Mouse (Mus musculus): Measurements from ENCODE around the gene Fcgrt.

Fcgrt gene

DNA sequence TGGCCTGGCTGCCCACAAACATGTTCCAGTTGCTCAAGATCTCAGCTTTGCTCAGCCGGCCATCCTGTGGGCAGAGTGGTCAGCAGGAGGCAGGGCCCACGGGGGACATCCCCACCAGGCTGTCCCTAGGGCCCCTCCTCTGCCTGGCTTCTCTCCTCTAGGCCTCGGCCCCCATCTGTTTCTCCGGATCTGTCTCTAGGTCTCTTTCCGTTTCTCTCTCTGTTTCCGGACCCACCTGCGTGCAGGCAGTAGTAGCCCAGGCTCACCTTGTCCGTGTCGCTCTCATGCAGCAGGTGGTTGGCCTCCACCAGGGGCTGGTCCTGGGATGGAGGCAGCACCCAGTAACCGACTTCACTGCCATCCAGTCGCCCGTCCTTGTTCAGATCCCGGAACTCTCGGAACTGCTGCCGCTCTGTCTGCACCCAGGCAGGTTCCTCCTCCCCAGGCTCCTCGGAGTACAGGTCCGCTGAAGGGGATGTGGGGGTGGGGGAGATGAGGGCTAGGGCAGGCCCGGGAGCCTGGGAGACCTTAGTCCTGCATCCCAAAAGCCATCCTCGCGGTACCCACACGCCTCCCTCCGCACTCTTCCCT lies 20.3 kb downstream of the Fcgrt start:
- DNase-seq (ENCODE audit: low read depth, low spot score) = no peak

DNA sequence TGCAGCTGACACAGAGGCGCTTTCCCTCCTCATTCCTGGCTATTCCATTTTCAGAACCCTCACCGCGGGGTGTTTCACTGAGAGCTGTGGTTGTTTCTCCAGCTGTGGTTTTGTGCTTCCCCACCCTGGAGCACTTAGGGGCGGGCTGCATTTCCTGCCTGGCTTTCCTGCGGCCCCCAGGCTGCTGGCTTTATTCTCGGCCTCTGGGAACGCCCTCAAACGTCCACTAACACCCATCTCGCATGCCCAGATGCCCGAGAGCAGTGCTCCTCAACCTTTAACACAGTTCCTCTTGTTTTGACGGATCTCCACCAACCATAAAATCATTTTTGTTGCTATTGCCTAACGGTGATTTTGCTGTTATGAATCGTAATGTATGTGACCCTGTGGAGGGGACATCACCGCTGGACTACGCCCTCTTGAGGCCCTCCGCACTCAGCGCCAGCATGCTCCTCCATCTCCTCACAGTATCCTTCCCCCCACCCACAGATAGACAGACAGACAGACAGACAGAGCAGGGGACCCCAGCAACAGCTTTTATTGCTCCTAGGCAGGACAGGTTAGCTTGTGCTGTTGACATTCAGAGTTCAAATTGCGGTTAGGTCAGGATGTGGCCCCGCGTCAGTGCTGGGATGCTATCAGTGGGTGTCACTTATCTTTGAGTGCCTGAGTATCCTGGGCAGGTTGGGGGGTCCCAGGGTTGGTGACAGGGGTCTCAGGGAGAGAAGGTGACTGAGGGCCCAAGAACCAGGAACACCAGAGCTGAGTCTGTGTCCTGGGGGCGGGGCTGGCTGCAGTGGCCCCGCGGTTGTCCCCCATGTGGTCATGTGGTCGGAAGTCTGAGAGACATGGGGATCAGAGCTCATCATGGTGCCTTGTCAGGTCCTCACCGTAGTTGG lies 21.0 kb downstream of the Fcgrt start:
- no peak for DNase-seq (ENCODE audit: low read depth, low spot score)

DNA sequence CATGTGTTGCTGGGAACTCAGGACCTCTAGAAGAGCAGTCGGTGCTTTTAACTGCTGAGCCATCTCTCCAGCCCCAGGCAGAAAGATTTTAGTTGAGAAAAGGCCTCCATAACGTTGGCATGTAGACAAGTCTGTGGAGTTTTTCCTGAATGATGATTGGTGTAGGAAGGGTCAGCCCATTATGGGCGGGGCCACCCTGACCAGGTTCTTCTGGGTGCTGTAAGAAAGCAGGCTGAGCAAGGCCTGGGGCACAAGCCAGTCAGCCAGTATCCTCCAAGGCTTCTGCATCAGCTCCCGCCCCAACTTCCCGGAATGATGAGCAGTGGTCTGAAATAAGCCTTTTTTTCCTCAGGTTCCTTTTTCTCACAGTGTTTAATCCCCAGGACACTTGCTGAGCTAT lies 22.6 kb downstream of the Fcgrt start:
- DNase-seq (ENCODE audit: low read depth, low spot score) = no peak

DNA sequence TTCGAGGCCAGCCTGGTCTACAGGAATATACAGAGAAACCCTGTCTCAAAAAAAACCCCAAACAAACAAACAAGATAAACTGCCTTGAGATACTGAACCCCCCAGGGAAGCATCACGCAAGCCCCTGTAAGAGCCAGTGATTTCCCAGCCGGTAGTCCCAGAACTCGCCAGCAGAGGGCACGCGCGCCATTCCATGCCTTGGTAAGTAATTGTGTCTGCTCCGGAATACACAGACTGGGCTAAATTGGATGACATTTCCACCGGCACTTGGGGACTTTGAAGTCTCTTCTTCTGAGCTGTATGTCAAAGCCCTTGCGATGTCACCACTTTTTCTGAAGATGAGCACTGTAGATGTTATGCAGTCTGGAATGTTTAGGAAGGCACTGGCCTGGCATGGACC lies 23.8 kb downstream of the Fcgrt start:
- DNase-seq (ENCODE audit: low read depth, low spot score) = peak; percentile 90

DNA sequence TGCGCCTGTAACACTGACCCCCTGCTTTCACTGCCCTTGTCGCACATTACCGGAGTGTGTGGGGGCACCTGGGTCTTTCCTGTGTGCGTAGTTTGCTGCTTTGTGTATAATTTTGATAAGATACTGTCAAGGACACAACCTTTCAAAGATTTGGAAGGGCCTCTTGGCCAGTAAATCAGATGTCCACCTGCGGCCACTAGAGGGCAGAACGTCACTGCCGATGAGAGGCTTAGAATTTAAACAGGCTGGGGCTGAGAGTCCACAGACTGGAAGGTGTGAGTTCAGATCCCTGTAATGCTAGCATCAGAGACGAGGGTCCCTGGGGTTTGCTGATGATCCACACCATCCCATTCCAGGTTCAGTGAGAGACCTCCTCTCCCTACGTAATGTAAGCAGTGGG lies 25.1 kb downstream of the Fcgrt start:
- DNase-seq (ENCODE audit: low read depth, low spot score) = peak; percentile 77

DNA sequence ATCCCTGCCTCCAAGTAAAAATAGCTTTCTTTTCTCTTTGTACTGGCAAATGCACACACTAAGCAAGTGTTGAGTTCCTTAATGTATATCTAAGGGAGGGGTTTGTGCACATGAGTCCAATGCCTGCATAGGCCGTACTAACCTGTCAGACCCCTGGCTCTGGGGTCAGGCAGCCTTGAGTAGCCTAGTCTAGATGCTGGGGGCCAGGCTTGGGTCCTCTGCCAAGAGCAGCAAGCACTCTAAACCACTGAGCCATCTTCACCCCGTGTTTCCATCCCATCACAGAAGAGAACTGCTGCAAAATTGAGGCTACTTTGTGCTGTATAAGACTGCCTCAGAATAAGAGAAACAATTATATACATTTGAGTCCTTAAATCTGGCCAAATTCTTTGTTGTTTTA lies 25.8 kb downstream of the Fcgrt start:
- no peak for DNase-seq (ENCODE audit: low read depth, low spot score)

DNA sequence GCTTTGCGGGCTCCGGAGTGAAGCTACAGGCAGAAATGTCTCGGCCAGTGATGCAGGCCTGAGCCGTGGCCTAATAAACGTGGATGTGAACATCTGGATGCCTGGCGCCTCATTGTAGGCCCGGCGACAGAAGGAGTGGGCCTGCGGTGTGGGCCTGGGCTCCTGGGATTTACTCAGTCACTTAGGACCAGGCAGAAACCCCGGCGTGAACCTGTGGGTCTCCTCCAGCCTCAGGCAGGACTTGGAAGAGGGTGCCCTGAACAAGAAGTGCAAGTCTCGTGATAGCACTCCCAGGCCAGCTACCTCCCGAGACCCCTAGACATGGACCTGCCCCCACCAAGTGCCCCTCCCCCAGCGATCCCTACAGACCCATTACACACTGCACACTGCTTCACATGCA lies 26.3 kb downstream of the Fcgrt start:
- DNase-seq (ENCODE audit: low read depth, low spot score) = no peak

DNA sequence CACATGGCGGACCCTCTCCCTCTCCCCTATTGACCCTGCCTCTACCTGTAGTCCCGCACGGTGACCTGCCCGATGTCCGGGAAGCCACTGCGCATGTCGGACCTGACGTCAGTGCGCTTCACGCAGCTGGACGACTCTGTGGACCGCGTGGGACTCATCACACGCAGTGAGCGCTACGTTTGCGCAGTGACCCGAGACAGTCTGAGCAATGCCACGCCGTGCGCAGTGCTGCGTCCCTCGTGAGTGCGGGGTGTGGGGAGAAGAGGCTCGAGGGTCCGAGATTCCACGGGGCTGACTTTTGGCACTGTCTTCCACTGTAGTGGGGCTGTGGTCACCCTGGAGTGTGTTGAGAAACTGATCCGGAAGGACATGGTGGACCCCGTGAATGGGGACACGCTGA lies 27.1 kb downstream of the Fcgrt start:
- DNase-seq (ENCODE audit: low read depth, low spot score) = no peak

DNA sequence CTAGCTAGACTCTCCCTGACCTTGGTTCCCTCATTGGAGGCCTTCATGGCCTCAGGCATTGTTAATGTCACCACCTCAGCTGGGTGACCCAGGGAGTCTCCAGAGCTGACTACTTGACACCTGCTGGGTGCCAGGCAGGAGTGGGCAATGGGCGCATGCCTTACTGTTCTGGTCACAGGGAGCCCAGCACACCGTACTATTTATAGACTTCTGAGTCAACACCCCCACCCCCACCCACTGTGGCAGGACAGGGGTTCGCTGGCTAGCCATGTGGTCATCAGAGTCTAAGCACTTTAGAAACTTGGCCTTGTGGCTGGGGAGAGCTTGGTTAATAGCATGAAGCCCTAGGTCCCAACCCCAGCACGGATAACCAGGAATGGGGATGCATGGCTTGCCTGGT lies 28.2 kb downstream of the Fcgrt start:
- DNase-seq (ENCODE audit: low read depth, low spot score) = no peak

DNA sequence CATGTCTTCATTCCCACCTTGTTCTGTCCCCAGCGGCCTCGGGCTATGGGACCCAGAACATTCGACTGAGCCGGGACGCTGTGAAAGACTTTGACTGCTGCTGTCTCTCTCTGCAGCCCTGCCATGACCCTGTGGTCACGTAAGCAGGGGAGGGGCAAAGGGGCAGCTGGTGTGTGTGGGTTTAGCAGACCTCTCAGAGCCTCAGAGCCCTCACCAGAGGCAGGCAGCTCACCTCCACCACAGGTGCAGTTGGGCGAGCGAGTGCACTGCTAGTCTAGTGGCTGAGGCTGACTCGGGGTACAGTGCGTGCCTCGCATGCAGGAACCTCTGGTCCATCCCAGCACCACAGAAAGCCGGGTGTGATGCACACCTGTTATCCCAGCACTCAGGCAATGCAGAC lies 29.7 kb downstream of the Fcgrt start:
- no peak for DNase-seq (ENCODE audit: low read depth, low spot score)

DNA sequence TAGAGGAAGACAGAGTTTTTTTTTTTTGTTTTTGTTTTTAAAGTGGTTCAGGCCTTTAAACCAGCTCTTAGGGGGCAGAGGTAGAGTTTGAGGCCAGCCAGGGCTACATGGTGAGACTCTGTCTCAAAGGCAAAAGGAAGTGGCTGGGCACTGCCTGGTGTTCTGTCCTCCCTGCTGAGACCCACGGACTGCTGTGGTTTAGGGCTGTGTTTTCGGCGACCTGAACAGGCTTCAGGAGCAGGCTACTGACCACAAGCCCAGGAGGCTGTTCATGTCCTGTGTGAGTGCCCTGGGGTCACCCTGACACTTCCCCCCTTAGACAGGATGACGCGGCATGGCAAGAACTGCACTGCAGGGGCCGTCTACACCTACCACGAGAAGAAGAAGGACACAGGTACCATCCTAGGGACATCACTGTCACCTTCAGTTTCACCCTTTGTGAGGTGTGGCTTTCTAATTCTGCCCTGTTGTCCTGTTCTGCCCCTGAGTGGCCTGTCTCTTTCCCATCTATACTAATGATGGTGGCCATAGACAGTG lies 30.4 kb downstream of the Fcgrt start:
- no peak for DNase-seq (ENCODE audit: low read depth, low spot score)

DNA sequence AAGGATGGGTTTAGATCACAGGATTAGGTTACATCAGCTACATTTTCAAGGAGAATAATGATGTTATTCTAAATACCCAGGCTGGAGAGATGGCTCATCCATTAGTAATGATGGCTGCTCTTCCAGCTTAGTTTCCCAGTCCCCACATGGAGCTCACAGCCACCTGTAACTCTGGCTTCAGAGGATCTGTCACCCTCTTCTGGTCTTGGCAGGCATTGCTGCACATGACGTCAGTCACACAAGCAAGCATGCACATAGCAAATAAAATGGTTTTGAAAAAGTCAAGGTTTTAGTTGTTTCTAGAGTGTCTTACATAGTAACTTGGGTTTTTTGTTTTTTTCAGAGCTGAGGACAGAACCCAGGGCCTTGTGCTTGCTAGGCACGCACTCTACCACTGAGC lies 31.4 kb downstream of the Fcgrt start:
- DNase-seq (ENCODE audit: low read depth, low spot score) = no peak

DNA sequence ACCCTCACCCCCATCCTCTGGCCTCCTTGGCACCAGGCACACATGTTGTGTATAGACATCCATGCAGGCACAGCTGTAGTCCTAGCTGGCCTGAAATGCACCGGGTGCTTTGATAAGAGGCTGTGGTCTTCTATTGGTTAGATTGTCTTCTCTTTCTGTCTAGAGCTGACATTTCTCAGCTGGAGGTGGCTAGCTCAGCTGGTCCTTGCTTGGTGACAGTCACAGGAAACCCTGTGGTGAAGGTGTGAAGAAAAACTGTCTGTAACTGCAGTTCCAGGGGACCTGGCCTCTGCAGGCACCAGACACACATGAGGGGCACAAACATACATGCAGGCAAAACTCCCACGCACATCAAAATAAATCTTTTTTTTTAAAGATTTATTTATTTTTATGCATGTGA lies 34.0 kb downstream of the Fcgrt start:
- DNase-seq (ENCODE audit: low read depth, low spot score) = no peak

DNA sequence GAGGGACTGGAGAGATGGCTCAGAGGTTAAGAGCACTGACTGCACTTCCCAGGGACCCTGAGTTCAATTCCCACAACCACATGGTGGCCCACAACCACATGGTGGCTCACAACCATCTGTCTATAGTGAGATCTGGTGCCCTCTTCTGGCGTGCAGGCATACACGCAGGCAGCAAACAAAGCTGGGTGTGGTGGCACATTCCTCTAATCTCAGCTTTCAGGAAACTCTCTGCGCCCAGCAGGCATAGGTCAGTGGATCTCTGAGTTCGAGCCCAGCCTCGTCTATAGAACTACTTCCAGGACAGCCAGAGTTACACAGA lies 35.7 kb downstream of the Fcgrt start:
- peak; percentile 73 for DNase-seq (ENCODE audit: low read depth, low spot score)

DNA sequence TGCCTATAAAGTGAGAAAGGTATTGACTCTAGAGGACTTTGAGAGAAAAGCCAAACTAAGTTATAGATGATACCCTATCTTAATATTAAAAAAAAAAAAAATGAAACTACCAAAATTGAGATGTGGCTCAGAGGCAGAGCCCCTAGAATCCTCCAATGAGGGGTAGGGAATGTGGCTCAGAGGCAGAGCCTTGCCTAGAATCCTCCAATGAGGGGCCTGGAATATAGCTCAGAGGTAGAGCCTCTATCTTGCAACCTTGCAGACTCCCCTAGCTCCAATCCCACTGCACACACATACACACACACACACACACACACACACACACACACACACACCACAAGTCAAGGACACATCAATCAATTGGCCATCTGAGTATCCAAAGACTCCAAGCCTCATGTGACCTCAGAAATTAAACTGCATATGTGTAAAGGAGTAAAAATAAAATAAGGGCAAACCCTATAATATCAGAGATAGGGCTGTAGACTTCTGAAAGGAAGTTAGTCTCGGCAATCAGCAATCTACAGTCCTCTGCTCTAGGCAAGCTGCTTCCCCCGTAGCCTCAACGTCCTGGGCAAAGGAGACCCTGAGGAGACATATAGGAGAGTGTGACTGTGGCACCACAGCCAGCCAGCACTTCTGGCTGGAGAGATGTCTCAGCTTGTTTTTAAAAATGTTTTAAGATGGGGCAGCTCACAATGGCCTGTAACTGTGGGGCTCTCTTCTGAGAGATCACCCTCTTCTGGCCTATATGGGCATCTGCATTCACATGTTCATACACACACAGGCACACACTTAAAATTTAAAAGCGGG lies 36.3 kb downstream of the Fcgrt start:
- DNase-seq (ENCODE audit: low read depth, low spot score) = no peak

DNA sequence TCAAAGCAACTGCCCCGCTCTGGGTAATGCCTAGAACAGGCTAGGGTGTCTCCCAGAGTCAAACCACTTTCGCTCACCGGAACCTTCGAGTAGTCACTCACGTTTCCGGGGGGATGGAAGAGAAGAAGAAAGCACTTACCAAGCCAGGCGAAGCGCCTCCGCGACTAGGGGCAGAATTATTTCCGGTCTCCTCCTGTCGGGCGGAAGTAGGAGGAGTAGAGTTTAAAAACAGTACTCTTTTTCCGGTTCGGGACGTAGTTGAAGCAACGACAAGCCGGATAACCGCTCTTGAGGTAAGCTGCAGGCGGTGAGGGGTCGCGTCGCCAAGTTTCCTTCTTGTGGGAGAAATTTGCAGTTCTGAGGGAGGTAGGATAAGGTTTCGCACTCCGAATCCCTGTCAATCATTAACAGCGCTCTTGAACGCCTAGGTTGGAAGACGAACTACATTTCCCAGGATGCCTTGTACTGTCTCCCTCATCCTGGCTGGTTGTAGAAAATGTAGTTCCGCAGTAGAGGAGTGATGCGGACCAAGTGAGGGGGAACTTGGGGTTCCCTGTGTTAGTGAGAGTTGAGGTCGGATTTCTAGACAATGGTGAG lies 41.3 kb downstream of the Fcgrt start, which contains the start of the genes Nosip and Prrg2:
Gene Nosip (plus strand): TSS at position 191 of the 597 bp plus-strand sequence.
Gene Prrg2 (minus strand): TSS at position 439 of the 597 bp plus-strand sequence.
- DNase-seq (ENCODE audit: low read depth, low spot score) = peak; percentile 97

DNA sequence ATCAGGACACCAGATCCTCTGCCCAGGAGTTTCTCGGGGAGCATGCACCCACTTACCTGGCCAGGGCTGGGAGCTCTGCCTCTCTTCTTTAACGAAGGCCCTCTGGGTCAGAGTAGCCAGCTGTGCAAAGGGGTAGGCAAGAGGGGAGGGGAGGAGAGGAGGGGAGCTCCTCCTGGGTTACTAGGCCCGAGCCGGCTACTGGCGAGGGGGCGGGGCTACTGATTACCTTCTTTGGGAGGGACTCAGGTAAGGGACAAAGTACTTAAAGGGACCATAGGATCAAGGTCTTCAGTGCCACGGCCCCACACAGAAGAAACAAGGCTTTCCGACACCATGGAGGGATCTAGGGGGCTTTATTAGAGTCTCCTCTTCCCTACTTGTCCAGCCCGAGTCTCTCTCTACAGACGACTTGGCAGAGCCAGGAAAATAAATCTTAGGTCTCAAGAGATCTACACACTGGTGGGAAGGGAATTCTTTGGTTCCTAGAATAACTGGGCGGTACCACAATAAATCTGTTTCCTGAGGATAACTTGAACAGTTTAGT lies 42.0 kb downstream of the Fcgrt start:
- no peak for DNase-seq (ENCODE audit: low read depth, low spot score)

DNA sequence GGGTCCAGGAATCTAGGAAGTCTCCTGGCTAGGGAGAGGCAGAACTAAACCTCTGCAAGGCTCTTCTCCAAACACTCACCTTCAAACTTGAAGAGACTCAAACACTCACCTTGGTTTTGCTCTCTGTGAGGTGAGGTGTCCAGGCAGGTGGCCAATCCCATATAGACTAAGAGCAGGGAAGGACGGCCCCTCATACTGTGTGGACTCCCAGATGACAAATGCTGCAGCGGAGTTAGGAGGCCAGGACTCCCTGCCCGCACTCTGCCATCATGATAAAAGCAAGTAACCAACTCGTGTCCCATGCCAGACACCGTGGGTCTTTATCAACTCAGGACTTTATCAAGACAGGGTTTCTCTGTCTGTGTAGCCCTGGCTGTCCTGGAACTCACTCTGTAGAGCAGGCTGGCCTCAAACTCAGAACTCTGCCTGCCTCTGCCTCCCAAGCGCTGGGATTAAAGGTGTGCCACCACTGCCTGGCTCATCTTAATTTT lies 43.0 kb downstream of the Fcgrt start:
- no peak for DNase-seq (ENCODE audit: low read depth, low spot score)

DNA sequence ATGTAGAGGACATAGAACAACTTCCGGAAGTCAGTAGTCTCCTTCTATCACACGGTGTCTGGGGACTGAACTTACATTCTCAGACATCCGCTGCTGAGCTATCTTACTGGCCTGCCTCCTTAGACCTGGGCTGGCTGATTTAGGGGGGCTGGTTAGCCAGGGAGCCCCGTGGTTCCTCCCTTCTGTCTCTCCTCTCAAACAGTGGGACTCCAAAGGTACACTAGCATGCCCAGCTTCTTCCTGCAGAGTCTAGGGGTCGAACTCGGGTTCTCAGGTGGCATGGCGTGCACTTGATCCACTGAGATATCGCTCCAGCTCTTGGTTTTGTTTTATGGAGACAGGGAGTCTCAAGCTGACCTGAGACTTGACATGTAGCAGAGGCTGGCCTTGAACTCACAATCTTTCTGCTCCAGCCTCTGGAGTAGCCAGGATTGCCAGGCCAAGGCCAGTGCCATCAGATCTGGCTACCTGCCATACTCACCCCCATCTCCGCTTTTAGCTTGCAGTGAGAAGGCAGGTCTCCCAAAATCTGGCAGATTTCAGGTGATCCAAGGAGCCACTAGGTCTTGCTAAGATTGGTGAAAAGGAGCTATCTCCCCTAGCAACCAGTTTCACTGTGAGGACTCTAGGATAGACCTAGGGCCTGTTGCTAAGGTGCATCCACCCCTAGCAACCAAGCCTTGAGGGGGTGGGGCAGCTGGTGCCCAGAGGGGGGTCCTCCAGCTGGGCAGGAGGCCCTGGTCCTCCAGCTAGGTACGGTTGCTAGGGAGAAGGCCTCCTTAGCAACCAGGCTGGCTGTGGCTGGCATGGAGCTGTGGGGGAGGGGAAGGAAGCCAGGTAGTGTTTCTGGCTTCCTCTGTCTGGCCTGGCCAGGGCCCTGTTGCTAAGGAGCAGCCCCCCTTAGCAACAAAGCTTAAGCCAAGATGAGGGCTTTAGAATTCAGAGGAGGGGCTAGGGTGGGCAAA lies 44.8 kb downstream of the Fcgrt start:
- no peak for DNase-seq (ENCODE audit: low read depth, low spot score)

DNA sequence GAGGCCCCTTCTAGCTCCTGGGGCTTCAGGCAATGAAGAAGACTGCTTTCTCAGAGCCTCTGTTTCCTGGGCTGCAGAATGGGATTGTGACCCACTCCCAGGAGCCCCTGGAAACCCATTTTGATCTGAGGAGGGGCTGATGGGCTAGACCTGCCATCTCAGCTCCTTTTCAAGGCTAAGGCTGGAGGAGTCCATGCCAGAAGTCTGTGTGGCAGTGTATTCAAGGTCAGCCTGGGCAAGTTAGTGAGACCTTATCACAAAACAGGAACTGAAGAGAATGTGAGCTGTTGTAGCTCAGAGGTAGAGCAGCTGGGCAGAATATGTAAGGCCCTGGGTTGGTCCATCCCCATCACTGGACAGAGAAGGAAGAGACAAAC lies 46.7 kb downstream of the Fcgrt start:
- DNase-seq (ENCODE audit: low read depth, low spot score) = no peak
